Mouse (Mus musculus) heart, adult 2 months (tissue): ENCODE measurements at regions not wholly inside any gene's neighbourhood (a gene's known extent, or its start where the extent isn't known, plus 50 kb on each side); places are given as distances from the start of the nearest gene placed in this dataset.

Experiments
- CTCF ChIP-seq: fragments of 200-600 bp; IDR thresholded peaks from 2 replicates; pipeline ENCODE4 v1.8.1; 2022; ENCODE audit warnings: antibody characterized with exemption, mild to moderate bottlenecking, moderate library complexity
- EP300 ChIP-seq: fragments of 200-500 bp; IDR thresholded peaks from 2 replicates; pipeline ENCODE4 v1.6.1; 2011; ENCODE audit warnings: low read depth, low read length, control low read depth; ENCODE audit not compliant: insufficient read depth
- POLR2A ChIP-seq: fragments of 200-500 bp; IDR thresholded peaks from 2 replicates; pipeline ENCODE4 v1.6.1; 2011; ENCODE audit warnings: mild to moderate bottlenecking, low read depth, low read length, control low read depth; ENCODE audit not compliant: insufficient read depth

DNA sequence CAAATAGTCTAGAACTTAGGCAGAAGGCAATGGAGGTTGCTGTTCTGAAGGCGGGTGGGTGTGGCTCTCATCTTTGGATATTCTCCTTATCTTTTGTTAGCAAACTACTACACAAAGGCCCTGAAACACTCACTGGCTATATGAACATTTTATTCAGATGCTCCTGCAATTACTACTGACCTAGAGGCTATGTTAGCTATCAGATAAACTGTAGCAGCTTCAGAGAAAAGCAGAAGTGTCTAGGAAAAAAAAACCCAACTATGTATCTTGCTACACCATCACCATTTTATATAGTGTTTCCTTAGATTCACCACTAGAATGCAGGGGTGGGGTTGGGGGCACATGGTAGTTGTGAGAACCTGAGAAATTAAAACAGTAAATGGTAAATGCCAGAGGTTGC, 268.0 kb upstream of the Fbxo33 start:
- TF ChIP-seq EP300 (no peak), CTCF (no peak), POLR2A (no peak)
